Mouse (Mus musculus): ENCODE data around the gene Cisd3.
"Not testable (repeated sequence)": the region's sequence is repeated elsewhere in the genome, so short reads cannot be mapped to it uniquely, and the experiment has no call there.

GRCm38 (mm10) chr11:97648541-97648940, 37.1 kb upstream of the Cisd3 start:
- not testable (repeated sequence) for TF ChIP-seq CTCF, EP300 (IDR thresholded peaks at IDR 0.05)

All from lung, postnatal 0 days (tissue).